Mouse (Mus musculus): ENCODE measurements around the gene Chd8.

DNA sequence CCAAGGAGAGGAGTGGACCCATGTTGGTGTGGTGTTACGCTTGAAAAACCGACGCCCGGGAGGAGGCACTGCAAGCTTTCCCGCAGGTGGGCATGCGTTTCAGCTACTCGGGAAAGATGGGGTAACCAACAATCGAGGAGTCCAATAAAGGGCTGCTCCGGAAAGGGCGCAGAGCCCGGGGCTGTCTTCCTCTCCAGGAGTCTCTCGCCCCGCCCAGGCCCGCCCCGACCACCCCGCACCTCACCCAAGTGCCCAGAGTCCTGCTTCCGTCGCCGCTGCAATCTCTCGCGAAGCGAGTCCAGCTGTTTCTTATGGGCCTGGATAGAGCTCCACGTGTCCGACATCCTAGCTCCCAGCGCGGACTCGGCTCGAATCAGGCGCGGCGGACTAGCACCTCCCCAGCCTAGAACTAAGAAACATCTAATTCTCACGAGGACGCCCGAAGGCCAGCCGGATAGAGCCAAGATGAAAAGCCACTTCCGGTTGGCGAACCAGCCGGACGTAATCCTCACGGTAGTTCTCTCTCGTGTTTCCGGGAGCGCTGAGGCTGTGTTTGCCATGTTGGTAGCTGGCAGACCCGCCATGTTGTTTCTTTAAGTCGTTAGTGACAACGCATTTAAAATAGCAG is 47.2 kb upstream of the Chd8 start, which contains the start of gene Mettl3:
- TF ChIP-seq EP300 (IDR thresholded peaks at IDR 0.05) (peak; percentile 65), CTCF (IDR thresholded peaks at IDR 0.05) (peak; percentile 36)
